Mouse (Mus musculus): ENCODE results near the gene Kcnc1.

GRCm38 (mm10) chr7:46418102-46418622 is 21.9 kb downstream of the Kcnc1 start:
- no peak for TF ChIP-seq POLR2A (IDR thresholded peaks at IDR 0.05; ENCODE audit: borderline replicate concordance, insufficient read depth, low read length)
- TF ChIP-seq CTCF (IDR thresholded peaks at IDR 0.05; ENCODE audit: borderline replicate concordance, insufficient read depth, low read depth, low read length), result no peak
